Mouse (Mus musculus): Measurements from ENCODE around the gene Olfr26. TPM values are rescaled to one million over a fixed set of nuclear protein-coding genes. Genes with fewer than 3 reads are reported as not detected.

The Olfr26 gene
- polyA plus RNA-seq, 1 experiment = not detected

GRCm38 (mm10) chr9:38876826-38877225, 22.0 kb downstream of the Olfr26 start, which contains the start of gene Olfr926:
Gene Olfr926 (plus strand): TSS chr9:38877126.
- H3K27ac ChIP-seq (ENCODE audit: insufficient read depth, low read depth, low read length) = no peak within 1 kb of the TSS
- no peak for TF ChIP-seq POLR2A (IDR thresholded peaks at IDR 0.05; ENCODE audit: low read depth, low read length)
- TF ChIP-seq CTCF (IDR thresholded peaks at IDR 0.05; ENCODE audit: extremely low read depth, insufficient read length, insufficient replicate concordance, low read depth, low read length) = no peak
- 74% methylated on average over 2 of the region's 2 CpGs for WGBS
- H3K36me3 ChIP-seq (ENCODE audit: control insufficient read depth, insufficient read depth, low read length) = no peaks in the 10 kb centered on the region
- no peak within 1 kb of the TSS for H3K4me3 ChIP-seq (ENCODE audit: low read depth, low read length)
- no peaks in the 10 kb centered on the region for H3K27me3 ChIP-seq (ENCODE audit: control insufficient read depth, insufficient read depth, low read length)
- H3K4me1 ChIP-seq (ENCODE audit: control insufficient read depth, insufficient read depth, insufficient read length, low read length) = no peaks in the 10 kb centered on the region

Other genes with a start within 250 kb of the Olfr26 start
- not detected in 2 replicates for gene Olfr914, start 250.0 kb upstream of the Olfr26 start, polyA plus RNA-seq (2012; rRNA removed)
- not detected in 2 replicates for gene Olfr916, start 195.2 kb upstream of the Olfr26 start, polyA plus RNA-seq (2012; rRNA removed)
- gene Olfr917, start 189.2 kb upstream of the Olfr26 start, polyA plus RNA-seq (2012; rRNA removed) = not detected in 2 replicates
- gene Olfr918, start 180.5 kb upstream of the Olfr26 start, polyA plus RNA-seq (2012; rRNA removed) = not detected in 2 replicates
- not detected in 2 replicates for gene Olfr919, start 151.4 kb upstream of the Olfr26 start, polyA plus RNA-seq (2012; rRNA removed)
- gene Vwa5a, start 136.8 kb upstream of the Olfr26 start, polyA plus RNA-seq (2012; rRNA removed) = 2.9 and 6.3 TPM in 2 replicates
- 0.04 TPM in 1 of 2 replicates, not detected in the other for gene Olfr920, start 102.8 kb upstream of the Olfr26 start, polyA plus RNA-seq (2012; rRNA removed)
- not detected in 2 replicates for gene Olfr921, start 82.0 kb upstream of the Olfr26 start, polyA plus RNA-seq (2012; rRNA removed)
- gene Olfr922, start 40.4 kb upstream of the Olfr26 start, polyA plus RNA-seq (2012; rRNA removed) = not detected in 2 replicates
- not detected in 2 replicates for gene Olfr923, start 28.5 kb upstream of the Olfr26 start, polyA plus RNA-seq (2012; rRNA removed)
- not detected in 2 replicates for gene Olfr924, start 10.6 kb upstream of the Olfr26 start, polyA plus RNA-seq (2012; rRNA removed)
- gene Olfr926, start 22.1 kb downstream of the Olfr26 start, polyA plus RNA-seq (2012; rRNA removed) = not detected in 2 replicates
- not detected in 2 replicates for gene Olfr930, start 74.7 kb downstream of the Olfr26 start, polyA plus RNA-seq (2012; rRNA removed)
- gene Olfr933, start 117.3 kb downstream of the Olfr26 start, polyA plus RNA-seq (2012; rRNA removed) = not detected in 2 replicates
- not detected in 2 replicates for gene Olfr934, start 133.3 kb downstream of the Olfr26 start, polyA plus RNA-seq (2012; rRNA removed)
- gene Olfr935, start 144.6 kb downstream of the Olfr26 start, polyA plus RNA-seq (2012; rRNA removed) = not detected in 2 replicates
- not detected in 2 replicates for gene Olfr146, start 168.3 kb downstream of the Olfr26 start, polyA plus RNA-seq (2012; rRNA removed)
- not detected in 2 replicates for gene Olfr937, start 209.9 kb downstream of the Olfr26 start, polyA plus RNA-seq (2012; rRNA removed)
- gene Olfr938, start 223.8 kb downstream of the Olfr26 start, polyA plus RNA-seq (2012; rRNA removed) = not detected in 2 replicates